Mouse (Mus musculus) spleen, adult 12 weeks (tissue): Measurements from ENCODE around the gene Tmem132c.
A peak's percentile ranks its signal among the peaks of the same experiment; 100 is the strongest.

Experiments used
- DNase-seq: peaks from one replicate; pipeline ENCODE4 v3.0.0; 2022; ENCODE audit warnings: low spot score

Tmem132c gene

GRCm38 (mm10) chr5:127609191-127609714, 367.6 kb downstream of the Tmem132c start:
- no peak for DNase-seq

DNA sequence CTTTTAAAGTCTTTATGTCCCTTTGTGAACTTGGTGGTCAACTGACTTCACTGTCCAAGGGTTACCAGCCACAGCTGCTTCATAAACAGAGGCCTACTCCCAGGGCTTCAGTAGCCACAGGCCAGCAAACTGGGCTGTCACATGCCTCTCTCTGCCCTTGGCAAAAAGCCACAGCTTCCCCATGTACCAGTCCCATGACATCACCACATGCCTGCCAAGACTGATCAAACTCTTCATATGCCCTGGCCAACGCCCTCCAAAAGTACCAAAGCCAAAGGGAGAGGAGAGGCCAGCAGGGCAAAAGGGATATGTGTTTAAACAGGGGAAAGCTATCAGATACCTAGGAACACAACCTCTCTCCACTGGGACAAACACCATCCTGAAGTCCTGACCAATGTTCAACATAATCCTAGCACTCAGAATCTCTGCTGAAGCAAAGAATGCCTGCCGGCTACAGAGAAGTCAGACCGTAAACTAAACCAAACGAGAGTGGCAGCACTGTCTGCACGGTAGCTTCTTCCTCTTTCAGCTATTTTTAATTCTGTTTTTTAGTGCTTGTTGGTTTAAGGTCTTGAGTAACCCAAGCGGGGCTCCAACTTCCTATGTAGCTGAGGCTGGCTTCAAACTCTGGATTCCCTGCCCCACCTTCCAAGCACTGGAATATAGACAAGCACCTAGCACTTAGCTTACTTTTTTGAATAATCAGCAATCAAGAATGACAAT, 369.3 kb downstream of the Tmem132c start:
- peak; percentile 23 for DNase-seq

DNA sequence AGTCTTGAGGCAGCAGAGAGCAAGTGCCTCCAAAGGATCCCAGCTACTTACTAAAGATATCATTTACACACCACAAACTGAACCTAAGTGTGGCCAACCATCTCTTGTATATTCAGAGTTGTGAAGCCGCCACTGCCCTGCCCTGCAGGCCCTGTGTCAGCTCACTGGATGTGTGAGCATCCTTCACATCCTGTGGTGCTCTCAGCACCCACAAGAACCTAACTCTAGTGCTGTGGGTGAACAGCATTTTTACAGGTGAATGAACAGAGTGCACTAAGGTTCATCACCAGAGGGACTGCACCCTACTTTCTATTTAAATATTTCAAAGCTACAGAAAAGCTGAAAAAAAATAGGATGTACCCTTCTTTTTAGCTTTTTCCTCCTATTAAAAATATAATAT, 370.3 kb downstream of the Tmem132c start:
- DNase-seq = no peak

- no peak for DNase-seq
Measured at GRCm38 (mm10) chr5:127612397-127612796, 370.8 kb downstream of the Tmem132c start.
